ENCODE assay signal across 23 mouse cellular contexts in the genomic region with DNA sequence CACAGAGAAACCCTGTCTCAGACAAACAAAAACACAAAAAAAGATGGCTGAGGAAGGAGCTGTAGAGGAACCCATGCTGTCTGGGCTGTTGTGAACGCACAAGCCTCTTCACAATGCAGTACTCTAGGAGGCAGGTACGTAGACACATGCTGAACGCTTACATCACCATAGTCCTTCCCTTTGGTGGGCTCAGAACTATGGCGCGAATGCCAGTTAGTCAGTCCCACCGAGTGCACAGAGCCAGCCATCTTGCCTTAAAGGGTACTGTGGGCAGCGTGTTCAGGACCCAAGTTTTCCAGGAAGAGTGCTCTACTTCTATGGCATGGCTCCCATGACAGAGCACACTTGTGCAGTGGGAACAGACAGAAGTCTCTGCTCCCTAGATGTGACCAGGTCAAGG. TPM values are rescaled to one million over a fixed set of nuclear protein-coding genes. Genes with fewer than 3 reads are reported as not detected.
DNase-seq lines count a peak whose midpoint lies in the region; ATAC-seq and TF ChIP-seq lines count a peak whose summit lies in the region.
"Had no signal": no experiment of that assay in that cellular context is flagged by ENCODE, and none has a peak within 500 bp of the region (broad histone marks: within the 10 kb centered on the region; RNA-seq: fewer than 3 reads in every experiment).

No protein-coding gene starts in this region.

- H3K9ac ChIP-seq in forebrain, postnatal 0 days, result no peak overlapping the region
- no peak overlapping the region for H3K9ac ChIP-seq in hindbrain, embryonic 12.5 days
- H3K9ac ChIP-seq in neural tube, embryonic 13.5 days, result no peak overlapping the region
- H3K9ac ChIP-seq: stomach, embryonic 15.5 days had no signal

- H3K27ac ChIP-seq in forebrain, embryonic 10.5 days, result peak overlapping the region; percentile 96
- no peak overlapping the region for H3K27ac ChIP-seq in forebrain, postnatal 0 days (ENCODE audit: low read depth, low read length)
- H3K27ac ChIP-seq in hindbrain, embryonic 12.5 days, result peak overlapping the region; percentile 96
- peak overlapping the region; percentile 95 for H3K27ac ChIP-seq in neural tube, embryonic 13.5 days (replicated peaks)
- H3K27ac ChIP-seq: liver, embryonic 13.5 days; stomach, embryonic 15.5 days had no signal

- intact Hi-C loops in left cerebral cortex, postnatal 10 days (cut with DNase I), result no loop called here

- peaks cover 73% of the 10 kb centered on the region for H3K4me1 ChIP-seq in forebrain, embryonic 10.5 days
- H3K4me1 ChIP-seq in forebrain, postnatal 0 days (ENCODE audit: insufficient read depth), result 0 out of 2 replicates have a peak, but pooled peaks cover 13% of the 10 kb centered on the region
- H3K4me1 ChIP-seq in megakaryocyte, embryonic 14.5 days, result peaks cover 75% of the 10 kb centered on the region
- peaks cover 47% of the 10 kb centered on the region for H3K4me1 ChIP-seq in hindbrain, embryonic 12.5 days
- H3K4me1 ChIP-seq in neural tube, embryonic 13.5 days (replicated peaks), result peaks cover 67% of the 10 kb centered on the region

- no peak overlapping the region for H3K4me2 ChIP-seq in forebrain, postnatal 0 days (ENCODE audit: low read depth)
- H3K4me2 ChIP-seq in hindbrain, embryonic 12.5 days (replicated peaks), result peak overlapping the region; percentile 73; the same call in 1 of the 2 replicates
- H3K4me2 ChIP-seq in neural tube, embryonic 13.5 days, result peak overlapping the region; percentile 79

- WGBS in forebrain, embryonic 10.5 days, result 96% methylated on average over 7 of the region's 7 CpGs
- WGBS in forebrain, postnatal 0 days, result 91% methylated on average over 7 of the region's 7 CpGs
- WGBS in hindbrain, embryonic 12.5 days, result 88% methylated on average over 7 of the region's 7 CpGs
- 88% methylated on average over 7 of the region's 7 CpGs for WGBS in neural tube, embryonic 13.5 days

- no peak for DNase-seq in forebrain, embryonic 10.5 days (ENCODE audit: extremely low spot score, low spot score)
- no peak for DNase-seq in forebrain, postnatal 0 days
- DNase-seq in left cerebral cortex, postnatal 10 days (ENCODE audit: extremely low spot score in 1 of 2, low spot score in 2 of 2), result no peak
- DNase-seq in frontal cortex, postnatal 25 days (ENCODE audit: low spot score in 2 of 2), result no peak
- DNase-seq: adrenal gland, postnatal 14 days; cerebellum, postnatal 14 days; heart, postnatal 36 days; kidney, adult 11 months; kidney, postnatal 4 days; layer of hippocampus, postnatal 36 days; liver, embryonic 13.5 days; right cerebral cortex, adult 18-20 months; spleen, adult 18-20 months had no signal

- TF ChIP-seq CTCF in forebrain, postnatal 0 days (IDR thresholded peaks at IDR 0.05; ENCODE audit: low read depth), result no peak

- H3K27me3 ChIP-seq in forebrain, embryonic 10.5 days (ENCODE audit: poor library complexity, severe bottlenecking), result peaks cover 55% of the 10 kb centered on the region
- no peaks in the 10 kb centered on the region for H3K27me3 ChIP-seq in forebrain, postnatal 0 days (ENCODE audit: insufficient read depth, low read length)
- peaks cover 39% of the 10 kb centered on the region for H3K27me3 ChIP-seq in megakaryocyte, embryonic 14.5 days (replicated peaks)
- H3K27me3 ChIP-seq in hindbrain, embryonic 12.5 days, result no peaks in the 10 kb centered on the region
- no peaks in the 10 kb centered on the region for H3K27me3 ChIP-seq in neural tube, embryonic 13.5 days

- H3K4me3 ChIP-seq in forebrain, embryonic 10.5 days, result peak overlapping the region; percentile 84
- no peak overlapping the region for H3K4me3 ChIP-seq in forebrain, postnatal 0 days (ENCODE audit: low read depth, low read length)
- peak overlapping the region; percentile 3 for H3K4me3 ChIP-seq in megakaryocyte, embryonic 14.5 days (replicated peaks)
- no peak overlapping the region; the same call in 1 of the 2 replicates for H3K4me3 ChIP-seq in hindbrain, embryonic 12.5 days
- no peak overlapping the region for H3K4me3 ChIP-seq in neural tube, embryonic 13.5 days
- H3K4me3 ChIP-seq: stomach, embryonic 15.5 days had no signal

- H3K9me3 ChIP-seq in forebrain, embryonic 10.5 days, result no peaks in the 10 kb centered on the region
- H3K9me3 ChIP-seq in forebrain, postnatal 0 days (ENCODE audit: low read length), result no peaks in the 10 kb centered on the region
- H3K9me3 ChIP-seq in megakaryocyte, embryonic 14.5 days, result no peaks in the 10 kb centered on the region
- H3K9me3 ChIP-seq in hindbrain, embryonic 12.5 days (replicated peaks), result no peaks in the 10 kb centered on the region
- H3K9me3 ChIP-seq in neural tube, embryonic 13.5 days, result no peaks in the 10 kb centered on the region
- H3K9me3 ChIP-seq: liver, embryonic 13.5 days; stomach, embryonic 15.5 days had no signal

- no peak for ATAC-seq in forebrain, postnatal 0 days
- ATAC-seq in megakaryocyte, adult 5-6 weeks (ENCODE audit: poor library complexity, severe bottlenecking), result no peak
- ATAC-seq in hindbrain, embryonic 12.5 days (ENCODE audit: low FRiP score), result no peak
- ATAC-seq in neural tube, embryonic 13.5 days (ENCODE audit: low read depth), result no peak

- peaks cover 19% of the 10 kb centered on the region for H3K36me3 ChIP-seq in forebrain, embryonic 10.5 days (replicated peaks)
- no peaks in the 10 kb centered on the region for H3K36me3 ChIP-seq in forebrain, postnatal 0 days (ENCODE audit: insufficient read depth)
- H3K36me3 ChIP-seq in megakaryocyte, embryonic 14.5 days (replicated peaks; ENCODE audit: low read length), result peaks cover 14% of the 10 kb centered on the region
- no peaks in the 10 kb centered on the region for H3K36me3 ChIP-seq in hindbrain, embryonic 12.5 days
- H3K36me3 ChIP-seq in neural tube, embryonic 13.5 days, result no peaks in the 10 kb centered on the region
- H3K36me3 ChIP-seq: liver, embryonic 13.5 days; stomach, embryonic 15.5 days had no signal

RNA-seq across cellular contexts. Expression of gene Nrarp, which starts 3.9 kb away (rescaled TPM):
- 37.4 and 40.7 TPM in 2 replicates for polyA plus RNA-seq in forebrain, embryonic 10.5 days (2016; fragmentation: Nextera tagmentation; extraction: Ambion mirVana)
- 38.2 and 40.0 TPM in 2 replicates for total RNA-seq in forebrain, postnatal 0 days (2014; rRNA removed)
- 17.0 and 17.8 TPM in 2 replicates for polyA plus RNA-seq in forebrain, postnatal 0 days (2015; fragmentation: Nextera tagmentation; extraction: Ambion mirVana)
- polyA plus RNA-seq in megakaryocyte, embryonic 14.5 days (2012; ENCODE audit: insufficient read depth, low replicate concordance), result 7.9 and 8.1 TPM in 2 replicates
- 1.1 TPM in 1 of 2 replicates, not detected in the other for total RNA-seq in megakaryocyte, adult 5-6 weeks (2015)
- 0.22 and 0.28 TPM in 2 replicates for total RNA-seq in megakaryocyte, adult 5-6 weeks (2017)
- 70.9 and 76.4 TPM in 2 replicates for polyA plus RNA-seq in hindbrain, embryonic 12.5 days (2016; fragmentation: Nextera tagmentation; extraction: Ambion mirVana)
- polyA plus RNA-seq in neural tube, embryonic 13.5 days (2015; fragmentation: Nextera tagmentation; extraction: Ambion mirVana), result 25.5 and 27.9 TPM in 2 replicates
- total RNA-seq in left cerebral cortex, postnatal 10 days (2021), result 10 to 100 TPM; 34.5 to 41.9 TPM

RNA-seq across cellular contexts. Expression of gene Tor4a, which starts 12.2 kb away (rescaled TPM):
- polyA plus RNA-seq in forebrain, embryonic 10.5 days (2016; fragmentation: Nextera tagmentation; extraction: Ambion mirVana), result 1.3 and 1.5 TPM in 2 replicates
- total RNA-seq in forebrain, postnatal 0 days (2014; rRNA removed), result 1.7 and 3.3 TPM in 2 replicates
- polyA plus RNA-seq in forebrain, postnatal 0 days (2015; fragmentation: Nextera tagmentation; extraction: Ambion mirVana), result 0.92 and 1.2 TPM in 2 replicates
- 10.3 and 14.6 TPM in 2 replicates for polyA plus RNA-seq in megakaryocyte, embryonic 14.5 days (2012; ENCODE audit: insufficient read depth, low replicate concordance)
- total RNA-seq in megakaryocyte, adult 5-6 weeks (2015), result 17.4 and 19.7 TPM in 2 replicates
- total RNA-seq in megakaryocyte, adult 5-6 weeks (2017), result 25.1 and 29.6 TPM in 2 replicates
- polyA plus RNA-seq in hindbrain, embryonic 12.5 days (2016; fragmentation: Nextera tagmentation; extraction: Ambion mirVana), result 1.8 and 2.4 TPM in 2 replicates
- polyA plus RNA-seq in neural tube, embryonic 13.5 days (2015; fragmentation: Nextera tagmentation; extraction: Ambion mirVana), result 1.2 and 1.4 TPM in 2 replicates
- total RNA-seq in left cerebral cortex, postnatal 10 days (2021), result 1 to 10 TPM; 1.8 to 1.9 TPM

RNA-seq across cellular contexts. Expression of gene Nelfb, which starts 26.8 kb away (rescaled TPM):
- polyA plus RNA-seq in forebrain, embryonic 10.5 days (2016; fragmentation: Nextera tagmentation; extraction: Ambion mirVana), result 128 and 130 TPM in 2 replicates
- total RNA-seq in forebrain, postnatal 0 days (2014; rRNA removed), result 94.6 and 115 TPM in 2 replicates
- polyA plus RNA-seq in forebrain, postnatal 0 days (2015; fragmentation: Nextera tagmentation; extraction: Ambion mirVana), result 57.1 and 76.1 TPM in 2 replicates
- 22.9 and 24.0 TPM in 2 replicates for polyA plus RNA-seq in megakaryocyte, embryonic 14.5 days (2012; ENCODE audit: insufficient read depth, low replicate concordance)
- total RNA-seq in megakaryocyte, adult 5-6 weeks (2015), result 21.4 and 23.8 TPM in 2 replicates
- total RNA-seq in megakaryocyte, adult 5-6 weeks (2017), result 30.1 and 36.5 TPM in 2 replicates
- 107 and 117 TPM in 2 replicates for polyA plus RNA-seq in hindbrain, embryonic 12.5 days (2016; fragmentation: Nextera tagmentation; extraction: Ambion mirVana)
- 95.1 and 99.9 TPM in 2 replicates for polyA plus RNA-seq in neural tube, embryonic 13.5 days (2015; fragmentation: Nextera tagmentation; extraction: Ambion mirVana)
- total RNA-seq in left cerebral cortex, postnatal 10 days (2021), result 10 to 100 TPM; 51.1 to 56.9 TPM

RNA-seq across cellular contexts. Expression of gene Stpg3, which starts 29.9 kb away (rescaled TPM):
- not detected in 2 replicates for polyA plus RNA-seq in forebrain, embryonic 10.5 days (2016; fragmentation: Nextera tagmentation; extraction: Ambion mirVana)
- not detected in 2 replicates for total RNA-seq in forebrain, postnatal 0 days (2014; rRNA removed)
- polyA plus RNA-seq in forebrain, postnatal 0 days (2015; fragmentation: Nextera tagmentation; extraction: Ambion mirVana), result not detected in 2 replicates
- polyA plus RNA-seq in megakaryocyte, embryonic 14.5 days (2012; ENCODE audit: insufficient read depth, low replicate concordance), result 0.08 and 1.5 TPM in 2 replicates
- total RNA-seq in megakaryocyte, adult 5-6 weeks (2015), result not detected in 2 replicates
- not detected in 2 replicates for total RNA-seq in megakaryocyte, adult 5-6 weeks (2017)
- polyA plus RNA-seq in hindbrain, embryonic 12.5 days (2016; fragmentation: Nextera tagmentation; extraction: Ambion mirVana), result not detected in 2 replicates
- polyA plus RNA-seq in neural tube, embryonic 13.5 days (2015; fragmentation: Nextera tagmentation; extraction: Ambion mirVana), result 0.15 TPM in 1 of 2 replicates, not detected in the other
- not detected for total RNA-seq in left cerebral cortex, postnatal 10 days (2021)
- total RNA-seq: adrenal gland, postnatal 14 days; CH12.LX; gastrocnemius, adult 8-10 months; heart, adult 8-10 months; heart, postnatal 36 days; layer of hippocampus, postnatal 36 days had no signal
- polyA plus RNA-seq: embryonic facial prominence, embryonic 11.5 days; liver, embryonic 13.5 days; stomach, embryonic 15.5 days had no signal

RNA-seq across cellular contexts. Expression of gene Fam166a, which starts 34.0 kb away (rescaled TPM):
- polyA plus RNA-seq in forebrain, embryonic 10.5 days (2016; fragmentation: Nextera tagmentation; extraction: Ambion mirVana), result 0.67 and 0.80 TPM in 2 replicates
- total RNA-seq in forebrain, postnatal 0 days (2014; rRNA removed), result not detected in 2 replicates
- polyA plus RNA-seq in forebrain, postnatal 0 days (2015; fragmentation: Nextera tagmentation; extraction: Ambion mirVana), result 0.94 TPM in 1 of 2 replicates, not detected in the other
- not detected in 2 replicates for polyA plus RNA-seq in megakaryocyte, embryonic 14.5 days (2012; ENCODE audit: insufficient read depth, low replicate concordance)
- total RNA-seq in megakaryocyte, adult 5-6 weeks (2015), result 0.20 and 0.57 TPM in 2 replicates
- total RNA-seq in megakaryocyte, adult 5-6 weeks (2017), result not detected in 2 replicates
- 0.19 TPM in 1 of 2 replicates, not detected in the other for polyA plus RNA-seq in hindbrain, embryonic 12.5 days (2016; fragmentation: Nextera tagmentation; extraction: Ambion mirVana)
- 0.89 TPM in 1 of 2 replicates, not detected in the other for polyA plus RNA-seq in neural tube, embryonic 13.5 days (2015; fragmentation: Nextera tagmentation; extraction: Ambion mirVana)
- total RNA-seq in left cerebral cortex, postnatal 10 days (2021), result not detected
- total RNA-seq: adrenal gland, postnatal 14 days; gastrocnemius, adult 8-10 months; heart, adult 8-10 months; heart, postnatal 36 days; layer of hippocampus, postnatal 36 days had no signal
- polyA plus RNA-seq: embryonic facial prominence, embryonic 11.5 days; limb, embryonic 11.5 days; liver, embryonic 13.5 days had no signal

Comparison
In these comparisons a context has a peak if more than half of its experiments do, and no peak if none do; other contexts are left out.
1. H3K4me3 ChIP-seq: peak in forebrain, embryonic 10.5 days (single experiment) and megakaryocyte, embryonic 14.5 days (single experiment); none in forebrain, postnatal 0 days (single experiment), hindbrain, embryonic 12.5 days (single experiment) and neural tube, embryonic 13.5 days (single experiment).